Mouse (Mus musculus): Measurements from ENCODE around the gene Gm4177.
"Not testable (repeated sequence)": the region's sequence is repeated elsewhere in the genome, so short reads cannot be mapped to it uniquely, and the experiment has no call there.

Gene Gm4177

DNA sequence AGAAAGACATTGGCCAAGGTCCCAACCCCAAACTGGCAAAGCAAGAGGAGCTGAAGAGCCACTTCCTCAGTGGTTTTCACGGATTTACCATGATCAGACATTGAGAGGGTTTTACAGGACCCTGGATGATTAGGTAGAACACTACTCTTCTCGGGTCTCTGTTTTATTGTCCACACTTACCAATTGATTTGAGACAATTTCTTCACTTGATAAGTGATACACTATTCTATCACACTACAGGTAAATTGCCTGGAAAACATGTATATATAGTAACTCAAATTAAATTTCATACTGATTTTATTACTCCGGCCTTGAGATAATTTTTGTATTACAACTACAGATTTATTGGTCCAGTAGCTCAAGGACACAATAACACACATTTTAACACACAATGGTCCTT, at the start of gene Gm4177:
TSS of gene Gm4177 (minus strand) at position 101 of the 400 bp plus-strand sequence.
- DNase-seq, result not testable (repeated sequence)

DNA sequence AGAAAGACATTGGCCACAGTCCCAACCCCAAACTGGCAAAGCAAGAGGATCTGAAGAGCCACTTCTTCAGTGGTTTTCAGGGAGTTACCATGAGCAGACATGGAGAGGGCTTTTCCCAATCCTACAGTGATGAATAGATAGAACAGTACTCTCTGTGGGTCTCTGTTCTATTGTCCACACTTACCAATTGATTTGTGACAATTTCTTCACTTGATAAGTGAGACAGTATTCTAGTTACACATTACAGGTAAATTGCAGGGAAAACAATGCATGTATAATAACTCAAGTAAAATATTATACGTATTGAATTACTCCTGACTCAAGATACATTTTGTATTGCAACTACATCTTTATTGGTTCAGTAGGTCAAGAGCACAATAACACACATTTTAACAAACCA, 47.6 kb upstream of the Gm4177 start, which contains the start of gene Gm5725:
TSS of gene Gm5725 (minus strand) at position 101 of the 400 bp plus-strand sequence.
- not testable (repeated sequence) for DNase-seq

DNA sequence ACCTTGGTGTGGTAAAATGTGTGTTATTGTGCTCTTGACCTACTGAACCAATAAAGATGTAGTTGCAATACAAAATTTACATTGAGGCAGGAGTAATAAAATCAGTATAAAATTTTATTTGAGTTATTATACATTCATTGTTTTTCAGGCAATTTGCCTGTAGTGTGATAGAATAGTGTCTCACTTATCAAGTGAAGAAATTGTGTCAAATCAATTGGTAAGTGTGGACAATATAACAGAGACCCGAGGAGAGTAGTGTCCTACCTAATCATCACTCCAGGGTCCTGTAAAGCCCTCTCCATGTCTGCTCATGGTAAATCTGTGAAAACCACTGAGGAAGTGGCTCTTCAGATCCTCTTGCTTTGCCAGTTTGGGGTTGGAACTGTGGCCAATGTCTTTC, 35.5 kb upstream of the Gm4177 start, which contains the start of gene Vmn1r135:
TSS of gene Vmn1r135 (plus strand) at position 301 of the 400 bp plus-strand sequence.
- not testable (repeated sequence) for DNase-seq

DNA sequence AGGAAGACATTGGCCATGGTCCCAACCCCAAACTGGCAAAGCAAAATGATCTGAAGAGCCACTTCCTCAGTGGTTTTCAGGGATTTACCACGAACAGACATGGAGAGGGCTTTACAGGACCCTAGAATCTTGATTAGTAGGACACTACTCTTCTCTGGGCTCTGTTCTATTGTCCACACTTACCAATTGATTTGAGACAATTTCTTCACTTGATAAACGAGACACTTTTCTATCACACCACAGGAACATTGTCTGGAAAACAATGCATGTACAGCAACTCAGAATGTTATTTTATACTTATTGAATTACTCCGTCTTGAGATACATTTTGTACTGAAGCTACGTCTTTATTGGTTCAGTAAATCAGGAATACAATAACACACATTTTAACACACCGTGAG, 35.2 kb downstream of the Gm4177 start, which contains the start of gene Gm4175:
TSS of gene Gm4175 (minus strand) at position 101 of the 400 bp plus-strand sequence.
- not testable (repeated sequence) for DNase-seq
